Mouse (Mus musculus): Measurements from ENCODE around the gene Kynu.

Kynu gene

GRCm38 (mm10) chr2:43555062-43555888 lies at the start of gene Kynu:
TSS of gene Kynu (plus strand) at chr2:43555329.
- no peak for DNase-seq (ENCODE audit: low spot score in 2 of 2)

- no peak for DNase-seq (ENCODE audit: low spot score in 2 of 2)
These were observed 48.9 kb upstream of the Kynu start for GRCm38 (mm10) chr2:43506182-43506581.

- no peak for DNase-seq (ENCODE audit: low spot score in 2 of 2)
These were observed 41.3 kb upstream of the Kynu start for GRCm38 (mm10) chr2:43513852-43514251.

GRCm38 (mm10) chr2:43534417-43534816 lies 20.7 kb upstream of the Kynu start:
- no peak for DNase-seq (ENCODE audit: low spot score in 2 of 2)

- DNase-seq (ENCODE audit: low spot score in 2 of 2), result no peak
These were observed 12.5 kb upstream of the Kynu start for GRCm38 (mm10) chr2:43542615-43543014.

- DNase-seq (ENCODE audit: low spot score in 2 of 2), result no peak
These were observed 9.5 kb upstream of the Kynu start for GRCm38 (mm10) chr2:43545665-43546064.

GRCm38 (mm10) chr2:43546448-43546847 lies 8.7 kb upstream of the Kynu start:
- no peak for DNase-seq (ENCODE audit: low spot score in 2 of 2)

- no peak for DNase-seq (ENCODE audit: low spot score in 2 of 2)
These were observed 913 bp upstream of the Kynu start for GRCm38 (mm10) chr2:43554216-43554615.

GRCm38 (mm10) chr2:43555889-43556285 lies 758 bp downstream of the Kynu start:
- DNase-seq (ENCODE audit: low spot score in 2 of 2), result no peak

GRCm38 (mm10) chr2:43556985-43557384 lies 1.9 kb downstream of the Kynu start:
- DNase-seq (ENCODE audit: low spot score in 2 of 2), result no peak

GRCm38 (mm10) chr2:43561209-43561608 lies 6.1 kb downstream of the Kynu start:
- no peak for DNase-seq (ENCODE audit: low spot score in 2 of 2)

- DNase-seq (ENCODE audit: low spot score in 2 of 2), result no peak
These were observed 7.7 kb downstream of the Kynu start for GRCm38 (mm10) chr2:43562779-43563178.

GRCm38 (mm10) chr2:43568406-43568805 lies 13.3 kb downstream of the Kynu start:
- DNase-seq (ENCODE audit: low spot score in 2 of 2), result no peak

GRCm38 (mm10) chr2:43573526-43573925 lies 18.4 kb downstream of the Kynu start:
- DNase-seq (ENCODE audit: low spot score in 2 of 2), result no peak

GRCm38 (mm10) chr2:43583243-43583812 lies 28.2 kb downstream of the Kynu start:
- no peak for DNase-seq (ENCODE audit: low spot score in 2 of 2)

- DNase-seq (ENCODE audit: low spot score in 2 of 2), result no peak
These were observed 30.4 kb downstream of the Kynu start for GRCm38 (mm10) chr2:43585508-43585907.

GRCm38 (mm10) chr2:43587832-43588231 lies 32.7 kb downstream of the Kynu start:
- DNase-seq (ENCODE audit: low spot score in 2 of 2), result no peak

- DNase-seq (ENCODE audit: low spot score in 2 of 2), result no peak
These were observed 37.0 kb downstream of the Kynu start for GRCm38 (mm10) chr2:43592001-43592704.

- peak in 1 of 2 experiments; percentile 19 for DNase-seq (ENCODE audit: low spot score in 2 of 2)
These were observed 58.4 kb downstream of the Kynu start for GRCm38 (mm10) chr2:43613571-43613970.

- no peak for DNase-seq (ENCODE audit: low spot score in 2 of 2)
These were observed 66.0 kb downstream of the Kynu start for GRCm38 (mm10) chr2:43621140-43621539.

GRCm38 (mm10) chr2:43622844-43623243 lies 67.7 kb downstream of the Kynu start:
- DNase-seq (ENCODE audit: low spot score in 2 of 2), result no peak

- no peak for DNase-seq (ENCODE audit: low spot score in 2 of 2)
These were observed 76.7 kb downstream of the Kynu start for GRCm38 (mm10) chr2:43631786-43632185.

GRCm38 (mm10) chr2:43636498-43636897 lies 81.4 kb downstream of the Kynu start:
- no peak for DNase-seq (ENCODE audit: low spot score in 2 of 2)

Data from thymus, postnatal 10 days (tissue).